Mouse (Mus musculus) hindbrain, embryonic 16.5 days (tissue): ENCODE results near the gene Nup153. TPM values are rescaled to one million over a fixed set of nuclear protein-coding genes. Genes with fewer than 3 reads are reported as not detected.

Source experiments
- ATAC-seq: fragments of 200-750 bp; cut with Nextera tagmentation; 2 replicates; pipeline ENCODE4 v1.8.0; 2017; ENCODE audit warnings: moderate TSS enrichment, moderate library complexity
- H3K27ac ChIP-seq: fragments of 300-500 bp; sonication (generic); 2 replicates; pipeline ENCODE4 v1.5.1; 2014; ENCODE audit warnings: low read depth, mild to moderate bottlenecking, control low read depth, low read length, moderate library complexity
- H3K27me3 ChIP-seq: fragments of 300-500 bp; sonication (generic); replicated peaks from 2 replicates; pipeline ENCODE4 v1.6.1; 2014; ENCODE audit warnings: low read length; ENCODE audit not compliant: control insufficient read depth, insufficient read depth
- H3K36me3 ChIP-seq: fragments of 300-500 bp; sonication (generic); 2 replicates; pipeline ENCODE4 v1.6.1; 2014; ENCODE audit warnings: mild to moderate bottlenecking, low read length, moderate library complexity, mixed read lengths; ENCODE audit not compliant: control insufficient read depth, insufficient read depth
- H3K4me1 ChIP-seq: fragments of 300-500 bp; sonication (generic); 2 replicates; pipeline ENCODE4 v1.6.1; 2014; ENCODE audit warnings: low read depth, low read length; ENCODE audit not compliant: control insufficient read depth, insufficient read depth
- H3K4me2 ChIP-seq: fragments of 300-500 bp; sonication (generic); 2 replicates; pipeline ENCODE4 v1.6.1; 2014; ENCODE audit warnings: mild to moderate bottlenecking, low read length, control low read depth, moderate library complexity
- H3K4me3 ChIP-seq: fragments of 300-500 bp; sonication (generic); 2 replicates; pipeline ENCODE4 v1.5.1; 2014; ENCODE audit warnings: mild to moderate bottlenecking, low read length, control low read depth, moderate library complexity
- H3K9ac ChIP-seq: fragments of 300-500 bp; sonication (generic); 2 replicates; pipeline ENCODE4 v1.6.1; 2014; ENCODE audit warnings: low read depth, mild to moderate bottlenecking, control low read depth, low read length, moderate library complexity
- H3K9me3 ChIP-seq: fragments of 300-500 bp; sonication (generic); 2 replicates; pipeline ENCODE4 v1.6.1; 2014; ENCODE audit warnings: mild to moderate bottlenecking, low read length, moderate library complexity; ENCODE audit not compliant: control insufficient read depth
- WGBS: fragments of 180-500 bp; shearing (Covaris S2); extraction: QIAGEN DNeasy Blood & Tissue Kit; methylation state at CpG from one replicate; pipeline ENCODE4 v1.1.7; 2014; 5-methylcytosine and 5-hydroxymethylcytosine counted together
- polyA plus RNA-seq: library from polyadenylated mRNA; unstranded; fragments of >200 nt; fragmentation: Nextera tagmentation; extraction: Ambion mirVana; gene quantifications from 2 replicates; pipeline ENCODE4 v1.2.1, GENCODE M21; 2015

Nup153 gene
- polyA plus RNA-seq, 1 experiment from 2014 or later, result 15.3 TPM

- Histone ChIP-seq H3K4me2 (no peak overlapping the region), H3K9me3 (no peaks in the 10 kb centered on the region), H3K27me3 (no peaks in the 10 kb centered on the region), H3K36me3 (peaks cover 13% of the 10 kb centered on the region), H3K4me1 (no peaks in the 10 kb centered on the region), H3K4me3 (no peak overlapping the region), H3K9ac (no peak overlapping the region), H3K27ac (no peak overlapping the region)
- 94% methylated on average over 1 of the region's 1 CpGs for WGBS
- no peak for ATAC-seq
Measured at GRCm38 (mm10) chr13:46695932-46696331, 31.8 kb downstream of the Nup153 start.

DNA sequence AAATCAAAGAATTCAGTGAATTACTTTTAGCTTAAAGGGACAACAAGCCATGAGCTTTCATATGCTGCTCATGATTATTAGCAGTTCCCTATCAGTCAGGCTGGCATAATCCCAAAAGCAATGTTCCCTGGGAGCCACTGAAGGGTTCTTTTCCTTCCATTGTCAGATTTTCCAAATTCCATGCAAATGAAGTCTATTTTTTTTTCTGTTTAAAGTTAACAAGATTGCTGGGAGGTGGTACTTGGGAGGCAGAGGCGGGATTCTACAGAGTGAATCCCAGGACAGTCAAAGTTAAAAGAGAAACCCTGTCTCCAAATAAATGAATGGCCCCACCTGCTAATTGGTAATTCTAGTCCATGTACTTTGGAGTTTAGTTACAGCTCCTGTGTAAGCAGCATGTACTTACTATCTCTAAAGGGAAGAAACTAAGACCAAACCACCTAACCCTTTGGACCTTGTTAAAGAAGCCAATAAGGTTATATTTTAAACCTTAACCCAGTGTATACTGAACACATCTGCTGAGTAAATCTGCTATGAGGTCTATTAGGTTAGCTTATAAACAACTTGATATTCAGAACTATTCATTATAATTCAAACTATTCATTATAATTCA, 32.3 kb downstream of the Nup153 start:
- Histone ChIP-seq H3K36me3 (peaks cover 11% of the 10 kb centered on the region), H3K4me2 (no peak overlapping the region), H3K9me3 (no peaks in the 10 kb centered on the region), H3K27ac (no peak overlapping the region), H3K4me1 (no peaks in the 10 kb centered on the region), H3K9ac (no peak overlapping the region), H3K27me3 (no peaks in the 10 kb centered on the region), H3K4me3 (no peak overlapping the region)
- 56% methylated on average over 1 of the region's 1 CpGs for WGBS
- ATAC-seq, result no peak

GRCm38 (mm10) chr13:46690559-46691241, 37.0 kb downstream of the Nup153 start:
- Histone ChIP-seq H3K27me3 (no peaks in the 10 kb centered on the region), H3K9me3 (no peaks in the 10 kb centered on the region), H3K36me3 (peaks cover 14% of the 10 kb centered on the region), H3K4me3 (no peak overlapping the region), H3K4me1 (no peaks in the 10 kb centered on the region), H3K9ac (no peak overlapping the region), H3K4me2 (no peak overlapping the region), H3K27ac (no peak overlapping the region)
- 92% methylated on average over 4 of the region's 4 CpGs for WGBS
- no peak for ATAC-seq

GRCm38 (mm10) chr13:46683370-46683769, 44.4 kb downstream of the Nup153 start:
- ATAC-seq, result no peak
- Histone ChIP-seq H3K9me3 (no peaks in the 10 kb centered on the region), H3K9ac (no peak overlapping the region), H3K36me3 (peaks cover 18% of the 10 kb centered on the region), H3K4me3 (no peak overlapping the region), H3K27me3 (no peaks in the 10 kb centered on the region), H3K4me1 (no peaks in the 10 kb centered on the region), H3K4me2 (no peak overlapping the region), H3K27ac (no peak overlapping the region)
- 95% methylated on average over 1 of the region's 1 CpGs for WGBS

GRCm38 (mm10) chr13:46682921-46683320, 44.8 kb downstream of the Nup153 start:
- no peak for ATAC-seq
- Histone ChIP-seq H3K4me2 (no peak overlapping the region), H3K9ac (no peak overlapping the region), H3K9me3 (no peaks in the 10 kb centered on the region), H3K27ac (no peak overlapping the region), H3K4me3 (no peak overlapping the region), H3K4me1 (no peaks in the 10 kb centered on the region), H3K36me3 (peaks cover 18% of the 10 kb centered on the region), H3K27me3 (no peaks in the 10 kb centered on the region)
- 77% methylated on average over 2 of the region's 2 CpGs for WGBS

- H3K36me3 ChIP-seq, result peaks cover 24% of the 10 kb centered on the region
- H3K9ac ChIP-seq, result no peak overlapping the region
Measured at GRCm38 (mm10) chr13:46677721-46678120, 50.0 kb downstream of the Nup153 start.

DNA sequence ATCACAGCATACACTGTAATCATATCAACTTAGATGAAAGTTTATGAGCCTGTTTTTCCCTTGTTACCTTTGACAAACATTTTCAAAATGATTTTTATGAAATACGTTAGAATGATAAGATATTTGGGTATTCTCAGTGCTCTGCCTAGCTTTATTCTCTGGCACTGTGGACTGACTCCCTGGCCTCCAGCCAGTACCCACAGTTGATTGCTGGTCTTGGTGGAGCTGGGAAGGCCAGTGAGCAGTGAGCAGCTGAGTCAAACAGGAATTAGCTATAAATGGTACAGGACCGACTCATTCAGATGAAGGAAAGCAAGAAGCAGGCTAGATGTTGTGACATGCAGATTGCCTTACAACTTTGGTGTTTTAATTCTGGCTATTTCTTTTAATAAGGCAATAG, 53.1 kb downstream of the Nup153 start:
- H3K9me3 ChIP-seq, result no peaks in the 10 kb centered on the region
- H3K9ac ChIP-seq, result no peak overlapping the region
- H3K27ac ChIP-seq, result no peak overlapping the region
- no peak overlapping the region for H3K4me3 ChIP-seq
- H3K36me3 ChIP-seq, result peaks cover 28% of the 10 kb centered on the region
- H3K4me2 ChIP-seq, result no peak overlapping the region
- H3K4me1 ChIP-seq, result peaks cover 9% of the 10 kb centered on the region
- no peaks in the 10 kb centered on the region for H3K27me3 ChIP-seq
- WGBS, result 88% methylated on average over 2 of the region's 2 CpGs
- no peak for ATAC-seq

More at GRCm38 (mm10) chr13:46677721-46678120, 50.0 kb downstream of the Nup153 start:
- no peak for ATAC-seq
- H3K4me1 ChIP-seq, result no peaks in the 10 kb centered on the region
- H3K27ac ChIP-seq, result no peak overlapping the region
- no peak overlapping the region for H3K4me2 ChIP-seq
- no peaks in the 10 kb centered on the region for H3K9me3 ChIP-seq
- H3K27me3 ChIP-seq, result no peaks in the 10 kb centered on the region
- 87% methylated on average over 4 of the region's 4 CpGs for WGBS
- no peak overlapping the region for H3K4me3 ChIP-seq

DNA sequence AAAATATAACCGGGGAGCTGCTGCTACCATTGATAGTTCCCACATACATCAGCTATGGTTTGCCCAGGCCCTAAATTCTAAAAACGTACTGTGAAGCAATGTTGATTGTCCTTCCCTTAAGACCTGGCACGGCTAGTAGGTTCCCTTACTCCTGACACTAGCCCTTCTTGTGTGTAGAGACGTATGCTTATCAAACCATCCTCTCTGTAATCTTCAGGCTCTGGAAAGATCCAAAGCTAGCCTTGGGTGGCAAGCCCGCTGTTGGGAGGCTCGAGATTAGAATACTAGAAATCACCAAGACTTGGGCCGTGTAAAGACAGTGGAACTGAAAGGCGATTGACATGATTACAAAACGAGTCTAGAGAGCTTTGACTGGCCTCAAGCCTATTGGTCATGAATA, 57.2 kb downstream of the Nup153 start:
- Histone ChIP-seq H3K27me3 (0 out of 2 replicates have a peak, but pooled peaks cover 2% of the 10 kb centered on the region), H3K36me3 (peaks cover 22% of the 10 kb centered on the region), H3K4me1 (peaks cover 9% of the 10 kb centered on the region), H3K4me3 (peak overlapping the region; percentile 82), H3K9me3 (no peaks in the 10 kb centered on the region), H3K9ac (peak overlapping the region; percentile 95), H3K27ac (no peak overlapping the region), H3K4me2 (peak overlapping the region; percentile 81)
- WGBS, result 70% methylated on average over 9 of the region's 9 CpGs
- no peak for ATAC-seq

GRCm38 (mm10) chr13:46669620-46670271, 58.0 kb downstream of the Nup153 start:
- Histone ChIP-seq H3K4me1 (peaks cover 9% of the 10 kb centered on the region), H3K9ac (peak overlapping the region; percentile 95), H3K27ac (peak overlapping the region; percentile 87), H3K27me3 (0 out of 2 replicates have a peak, but pooled peaks cover 2% of the 10 kb centered on the region), H3K9me3 (no peaks in the 10 kb centered on the region), H3K4me2 (peak overlapping the region; percentile 81), H3K4me3 (peak overlapping the region; percentile 82), H3K36me3 (peaks cover 20% of the 10 kb centered on the region)
- WGBS, result under 1% methylated on average over 27 of the region's 96 CpGs
- ATAC-seq, result peak; percentile 57
